Mouse (Mus musculus) heart, embryonic 14.5 days (tissue): ENCODE results near the gene Opn1sw. TPM values are rescaled to one million over a fixed set of nuclear protein-coding genes. Genes with fewer than 3 reads are reported as not detected.
A peak's percentile ranks its signal among the peaks of the same experiment; 100 is the strongest.
"Not testable (repeated sequence)": the region's sequence is repeated elsewhere in the genome, so short reads cannot be mapped to it uniquely, and the experiment has no call there.

Experiments used
- ATAC-seq: fragments of 200-750 bp; cut with Nextera tagmentation; 2 replicates; pipeline ENCODE4 v1.8.0; 2017; ENCODE audit warnings: low read depth, moderate TSS enrichment; ENCODE audit not compliant: insufficient number of reproducible peaks, insufficient read depth, low FRiP score
- H3K27ac ChIP-seq, 2 experiments: fragments of 200-500 bp in 1 of 2; fragments of 300-500 bp in 1 of 2; sonication (generic) in 1 of 2; replicated peaks in 1 of 2; 2 replicates each; pipeline ENCODE4 v1.5.1; 2012 to 2014; ENCODE audit warnings: low read depth in 2 of 2, low read length in 2 of 2, control low read depth in 1 of 2, mild to moderate bottlenecking in 1 of 2, mixed read lengths in 1 of 2; ENCODE audit not compliant: control insufficient read depth in 1 of 2, insufficient read depth in 1 of 2
- H3K27me3 ChIP-seq: fragments of 300-500 bp; sonication (generic); 2 replicates; pipeline ENCODE4 v1.6.1; 2014; ENCODE audit warnings: mild to moderate bottlenecking, low read length, control low read depth; ENCODE audit not compliant: control insufficient read depth, insufficient read depth
- H3K36me3 ChIP-seq: fragments of 300-500 bp; sonication (generic); 2 replicates; pipeline ENCODE4 v1.6.1; 2014; ENCODE audit warnings: mild to moderate bottlenecking, control low read depth, low read length, mixed read lengths; ENCODE audit not compliant: control insufficient read depth, insufficient read depth
- H3K4me1 ChIP-seq, 2 experiments: fragments of 200-500 bp in 1 of 2; fragments of 300-500 bp in 1 of 2; sonication (generic) in 1 of 2; 2 replicates each; pipeline ENCODE4 v1.6.1; 2012 to 2014; ENCODE audit warnings: low read length in 2 of 2, control low read depth in 1 of 2, mixed read lengths in 1 of 2; ENCODE audit not compliant: control insufficient read depth in 2 of 2, insufficient read depth in 2 of 2
- H3K4me2 ChIP-seq: fragments of 300-500 bp; sonication (generic); 2 replicates; pipeline ENCODE4 v1.6.1; 2014; ENCODE audit warnings: mild to moderate bottlenecking, low read length
- H3K4me3 ChIP-seq, 2 experiments: fragments of 200-500 bp in 1 of 2; fragments of 300-500 bp in 1 of 2; sonication (generic) in 1 of 2; 2 replicates each; pipeline ENCODE4 v1.5.1; 2012 to 2014; ENCODE audit warnings: low read length in 2 of 2, mild to moderate bottlenecking in 2 of 2, control low read depth in 1 of 2, low read depth in 1 of 2, moderate library complexity in 1 of 2; ENCODE audit not compliant: control insufficient read depth in 1 of 2, insufficient read depth in 1 of 2
- H3K9ac ChIP-seq: fragments of 300-500 bp; sonication (generic); 2 replicates; pipeline ENCODE4 v1.6.1; 2014; ENCODE audit warnings: mild to moderate bottlenecking, low read length
- H3K9me3 ChIP-seq: fragments of 300-500 bp; sonication (generic); 2 replicates; pipeline ENCODE4 v1.6.1; 2016; ENCODE audit warnings: low read length, control low read depth; ENCODE audit not compliant: control insufficient read depth
- WGBS: fragments of 180-500 bp; shearing (Covaris S2); extraction: QIAGEN DNeasy Blood & Tissue Kit; methylation state at CpG from one replicate; pipeline ENCODE4 v1.1.7; 2014; 5-methylcytosine and 5-hydroxymethylcytosine counted together
- polyA plus RNA-seq: library from polyadenylated mRNA; unstranded; fragments of >200 nt; fragmentation: Nextera tagmentation; extraction: Ambion mirVana; gene quantifications from 2 replicates; pipeline ENCODE4 v1.2.1, GENCODE M21; 2014

The Opn1sw gene
- polyA plus RNA-seq, 1 experiment from 2014 or later, result 1.1 TPM

DNA sequence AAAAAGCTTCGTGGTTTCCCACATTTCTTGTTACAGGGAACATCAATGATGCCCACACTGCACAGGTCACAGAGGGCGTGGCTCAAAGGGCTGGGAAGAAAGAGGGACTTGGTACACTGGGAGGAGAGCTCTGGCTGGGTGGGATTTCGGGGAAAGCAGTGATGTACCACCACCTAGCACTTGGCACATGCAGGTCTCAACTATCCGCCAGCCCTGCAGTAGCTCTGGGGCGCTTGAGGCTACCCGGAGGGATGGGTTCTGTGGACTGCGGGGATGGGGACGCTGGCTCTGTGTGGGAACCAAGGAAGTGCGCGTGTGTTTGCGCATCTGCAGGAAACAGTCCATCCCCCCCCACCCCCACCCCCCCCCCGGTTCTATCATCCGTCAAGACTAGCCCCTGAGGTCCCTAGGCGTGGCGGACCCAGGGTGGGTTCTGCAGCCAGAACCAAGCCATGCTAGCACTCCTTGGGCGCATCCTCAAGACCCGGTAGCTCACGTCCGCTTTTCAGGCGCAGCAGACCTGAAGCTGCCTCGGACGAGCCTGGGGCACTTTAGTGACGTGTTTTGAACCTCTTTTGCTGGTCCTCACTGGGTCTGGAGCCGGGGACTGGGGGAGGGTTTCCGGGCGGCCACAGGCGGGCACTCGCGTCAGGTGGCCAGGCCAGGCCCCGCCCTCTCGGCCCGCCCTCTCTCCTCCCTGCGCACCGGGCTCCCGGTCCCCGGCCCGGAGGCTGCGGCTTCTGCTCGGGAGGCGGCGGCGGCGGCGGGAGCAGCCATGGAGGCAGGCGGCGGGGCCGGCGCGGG, 7.8 kb upstream of the Opn1sw start, which contains the start of gene Ccdc136:
Gene Ccdc136, plus strand, starts transcription at position 400 of the 804 bp plus-strand sequence.
- Histone ChIP-seq H3K4me2 (peak within 1 kb of the TSS; percentile 88), H3K4me3 (peak within 1 kb of the TSS; percentile 63 to 72), H3K4me1 (peaks cover 11 to 26% of the 10 kb centered on the region in 2 experiments), H3K27ac (peak within 1 kb of the TSS; percentile 50 to 56; a peak in 3 of 4 replicates), H3K27me3 (0 out of 2 replicates have a peak, but pooled peaks cover 11% of the 10 kb centered on the region), H3K36me3 (no peaks in the 10 kb centered on the region; the same call in 1 of the 2 replicates), H3K9ac (peak within 1 kb of the TSS; percentile 73), H3K9me3 (no peaks in the 10 kb centered on the region)
- under 1% methylated on average over 43 of the region's 49 CpGs for WGBS
- ATAC-seq, result peak; percentile 82

- Histone ChIP-seq H3K36me3 (no peaks in the 10 kb centered on the region), H3K27ac (no peak overlapping the region), H3K4me2 (no peak overlapping the region), H3K4me3 (no peak overlapping the region), H3K4me1 (peaks cover 11 to 26% of the 10 kb centered on the region in 2 experiments), H3K9ac (no peak overlapping the region), H3K27me3 (0 out of 2 replicates have a peak, but pooled peaks cover 11% of the 10 kb centered on the region), H3K9me3 (no peaks in the 10 kb centered on the region)
- ATAC-seq, result no peak
- WGBS, result 63% methylated on average over 1 of the region's 1 CpGs
Measured at GRCm38 (mm10) chr6:29394286-29394685, 6.0 kb upstream of the Opn1sw start.

GRCm38 (mm10) chr6:29391802-29392201, 3.5 kb upstream of the Opn1sw start:
- no peak overlapping the region for H3K4me2 ChIP-seq

GRCm38 (mm10) chr6:29391241-29391640, 3.0 kb upstream of the Opn1sw start:
- not testable (repeated sequence) for H3K36me3 ChIP-seq, ATAC-seq, H3K27ac ChIP-seq, H3K4me2 ChIP-seq, H3K4me3 ChIP-seq, H3K9me3 ChIP-seq, H3K9ac ChIP-seq
- 68% methylated on average over 8 of the region's 8 CpGs for WGBS
- H3K27me3 ChIP-seq, result 0 out of 2 replicates have a peak, but pooled peaks cover 11% of the 10 kb centered on the region
- peaks cover 12 to 27% of the 10 kb centered on the region in 2 experiments for H3K4me1 ChIP-seq

More at GRCm38 (mm10) chr6:29391802-29392201, 3.5 kb upstream of the Opn1sw start:
- 0 out of 2 replicates have a peak, but pooled peaks cover 11% of the 10 kb centered on the region for H3K27me3 ChIP-seq
- no peak for ATAC-seq
- peaks cover 11 to 27% of the 10 kb centered on the region in 2 experiments for H3K4me1 ChIP-seq
- no peaks in the 10 kb centered on the region for H3K9me3 ChIP-seq
- H3K27ac ChIP-seq, result no peak overlapping the region
- H3K9ac ChIP-seq, result no peak overlapping the region
- 60% methylated on average over 4 of the region's 4 CpGs for WGBS
- no peak overlapping the region for H3K4me3 ChIP-seq
- no peaks in the 10 kb centered on the region for H3K36me3 ChIP-seq

- not testable (repeated sequence) for H3K36me3 ChIP-seq, H3K4me2 ChIP-seq, H3K9me3 ChIP-seq, H3K27ac ChIP-seq, H3K9ac ChIP-seq, ATAC-seq, H3K4me3 ChIP-seq
- Histone ChIP-seq H3K27me3 (0 out of 2 replicates have a peak, but pooled peaks cover 11% of the 10 kb centered on the region), H3K4me1 (peaks cover 9 to 20% of the 10 kb centered on the region in 2 experiments)
- 84% methylated on average over 1 of the region's 1 CpGs for WGBS
Measured at GRCm38 (mm10) chr6:29390500-29390899, 2.2 kb upstream of the Opn1sw start.

- Histone ChIP-seq H3K9ac (no peak overlapping the region), H3K27ac (no peak overlapping the region), H3K27me3 (0 out of 2 replicates have a peak, but pooled peaks cover 4% of the 10 kb centered on the region), H3K9me3 (no peaks in the 10 kb centered on the region), H3K4me3 (no peak overlapping the region), H3K36me3 (no peaks in the 10 kb centered on the region), H3K4me1 (peaks cover 7 to 12% of the 10 kb centered on the region in 2 experiments), H3K4me2 (no peak overlapping the region)
- no peak for ATAC-seq
- WGBS, result 53% methylated on average over 9 of the region's 9 CpGs
Measured at GRCm38 (mm10) chr6:29389425-29389824, 1.2 kb upstream of the Opn1sw start.

DNA sequence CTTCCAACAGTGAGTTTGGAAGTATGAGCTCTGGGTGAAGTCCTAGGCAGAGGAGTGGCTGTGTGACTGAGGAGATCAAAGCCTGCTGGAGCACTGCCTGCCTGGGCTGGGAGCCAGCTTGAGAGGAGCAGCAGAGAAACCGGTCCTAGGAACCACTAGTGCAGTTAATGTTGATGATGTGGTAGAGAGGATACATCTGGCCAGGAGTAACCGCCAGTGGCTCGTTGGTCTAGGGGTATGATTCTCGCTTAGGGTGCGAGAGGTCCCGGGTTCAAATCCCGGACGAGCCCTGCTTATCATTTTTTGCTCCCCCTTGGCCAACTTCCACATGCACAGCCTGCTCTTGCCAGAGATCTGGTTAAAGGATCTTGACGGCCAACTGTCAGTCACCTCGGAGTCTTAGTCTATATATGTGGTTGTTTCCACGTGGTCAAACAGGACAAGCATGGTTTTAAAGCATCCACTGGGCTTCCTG, 375 bp upstream of the Opn1sw start:
- H3K27me3 ChIP-seq, result no peaks in the 10 kb centered on the region
- H3K27ac ChIP-seq, result peak overlapping the region; percentile 36 to 55; a peak in 2 of 4 replicates
- peak overlapping the region; percentile 39 to 52 for H3K4me3 ChIP-seq
- peak overlapping the region; percentile 47; the same call in 1 of the 2 replicates for H3K9ac ChIP-seq
- H3K4me2 ChIP-seq, result peak overlapping the region; percentile 63
- 8% methylated on average over 11 of the region's 11 CpGs for WGBS
- H3K9me3 ChIP-seq, result no peaks in the 10 kb centered on the region
- ATAC-seq, result peak; percentile 88
- H3K4me1 ChIP-seq, result peaks cover 8 to 12% of the 10 kb centered on the region in 2 experiments
- no peaks in the 10 kb centered on the region for H3K36me3 ChIP-seq
